Mouse (Mus musculus): ENCODE data around the gene Gpx4. TPM values are rescaled to one million over a fixed set of nuclear protein-coding genes. Genes with fewer than 3 reads are reported as not detected.

Gene Gpx4
- polyA plus RNA-seq, 1 experiment from 2014 or later, result 946 TPM

- peaks cover 23% of the 10 kb centered on the region for H3K4me1 ChIP-seq (replicated peaks; ENCODE audit: insufficient read depth, low read length)
- H3K4me2 ChIP-seq (ENCODE audit: low read length), result no peak overlapping the region
- no peak for DNase-seq (ENCODE audit: low spot score)
- no peak for TF ChIP-seq CTCF (IDR thresholded peaks at IDR 0.05; ENCODE audit: low read depth)
- ATAC-seq (replicated peaks; ENCODE audit: low FRiP score, low read depth), result peak; percentile 26; the same call in 1 of the 2 replicates
- H3K27me3 ChIP-seq (ENCODE audit: insufficient read depth, low read length), result no peaks in the 10 kb centered on the region
- 71% methylated on average over 20 of the region's 20 CpGs for WGBS
- H3K4me3 ChIP-seq (replicated peaks; ENCODE audit: low read depth, low read length), result no peak overlapping the region
- H3K9me3 ChIP-seq (replicated peaks; ENCODE audit: low read length), result no peaks in the 10 kb centered on the region
- peak overlapping the region; percentile 37; the same call in 1 of the 2 replicates for H3K9ac ChIP-seq (ENCODE audit: low read depth, low read length)
- peak overlapping the region; percentile 47 for H3K27ac ChIP-seq
- peaks cover 9% of the 10 kb centered on the region; the same call in 1 of the 2 replicates for H3K36me3 ChIP-seq (ENCODE audit: insufficient read depth, low read length)
These were observed 25.9 kb downstream of the Gpx4 start for GRCm38 (mm10) chr10:80072623-80073489.

GRCm38 (mm10) chr10:80074813-80075601 is 28.0 kb downstream of the Gpx4 start:
- H3K4me3 ChIP-seq (replicated peaks; ENCODE audit: low read depth, low read length), result no peak overlapping the region
- DNase-seq (ENCODE audit: low spot score), result peak; percentile 85
- H3K36me3 ChIP-seq (ENCODE audit: insufficient read depth, low read length), result peaks cover 10% of the 10 kb centered on the region; the same call in 1 of the 2 replicates
- 15% methylated on average over 28 of the region's 28 CpGs for WGBS
- H3K4me2 ChIP-seq (ENCODE audit: low read length), result peak overlapping the region; percentile 39
- H3K27ac ChIP-seq, result peak overlapping the region; percentile 9; the same call in 1 of the 2 replicates
- H3K9me3 ChIP-seq (replicated peaks; ENCODE audit: low read length), result no peaks in the 10 kb centered on the region
- no peak; the same call in 1 of the 2 replicates for ATAC-seq (replicated peaks; ENCODE audit: low FRiP score, low read depth)
- peaks cover 23% of the 10 kb centered on the region for H3K4me1 ChIP-seq (replicated peaks; ENCODE audit: insufficient read depth, low read length)
- no peaks in the 10 kb centered on the region for H3K27me3 ChIP-seq (ENCODE audit: insufficient read depth, low read length)
- TF ChIP-seq CTCF (IDR thresholded peaks at IDR 0.05; ENCODE audit: low read depth), result peak; percentile 58; the same call in 1 of the 2 replicates
- H3K9ac ChIP-seq (ENCODE audit: low read depth, low read length), result 0 out of 2 replicates have a peak overlapping the region, but pooled peaks have one; percentile 27

- Histone ChIP-seq H3K4me3 (replicated peaks; ENCODE audit: low read depth, low read length) (no peak overlapping the region), H3K4me2 (ENCODE audit: low read length) (no peak overlapping the region), H3K27ac (0 out of 2 replicates have a peak overlapping the region, but pooled peaks have one; percentile 9), H3K9ac (ENCODE audit: low read depth, low read length) (peak overlapping the region; percentile 27; the same call in 1 of the 2 replicates), H3K9me3 (replicated peaks; ENCODE audit: low read length) (no peaks in the 10 kb centered on the region), H3K27me3 (ENCODE audit: insufficient read depth, low read length) (no peaks in the 10 kb centered on the region), H3K4me1 (replicated peaks; ENCODE audit: insufficient read depth, low read length) (peaks cover 20% of the 10 kb centered on the region), H3K36me3 (ENCODE audit: insufficient read depth, low read length) (peaks cover 17% of the 10 kb centered on the region)
- no peak for ATAC-seq (replicated peaks; ENCODE audit: low FRiP score, low read depth)
- TF ChIP-seq CTCF (IDR thresholded peaks at IDR 0.05; ENCODE audit: low read depth), result no peak
- no peak for DNase-seq (ENCODE audit: low spot score)
- WGBS, result 57% methylated on average over 1 of the region's 1 CpGs
These were observed 29.0 kb downstream of the Gpx4 start for GRCm38 (mm10) chr10:80075924-80076323.

- DNase-seq (ENCODE audit: low spot score), result no peak
- Histone ChIP-seq H3K4me3 (replicated peaks; ENCODE audit: low read depth, low read length) (no peak overlapping the region), H3K27ac (no peak overlapping the region), H3K4me2 (ENCODE audit: low read length) (no peak overlapping the region), H3K4me1 (replicated peaks; ENCODE audit: insufficient read depth, low read length) (peaks cover 17% of the 10 kb centered on the region), H3K9me3 (replicated peaks; ENCODE audit: low read length) (no peaks in the 10 kb centered on the region), H3K36me3 (ENCODE audit: insufficient read depth, low read length) (peaks cover 20% of the 10 kb centered on the region), H3K27me3 (ENCODE audit: insufficient read depth, low read length) (no peaks in the 10 kb centered on the region), H3K9ac (ENCODE audit: low read depth, low read length) (no peak overlapping the region)
- no peak for ATAC-seq (replicated peaks; ENCODE audit: low FRiP score, low read depth)
- WGBS, result 94% methylated on average over 4 of the region's 4 CpGs
- no peak for TF ChIP-seq CTCF (IDR thresholded peaks at IDR 0.05; ENCODE audit: low read depth)
These were observed 29.4 kb downstream of the Gpx4 start for GRCm38 (mm10) chr10:80076386-80076785.

GRCm38 (mm10) chr10:80077312-80077711 is 30.3 kb downstream of the Gpx4 start:
- Histone ChIP-seq H3K9ac (ENCODE audit: low read depth, low read length) (no peak overlapping the region), H3K27ac (no peak overlapping the region), H3K27me3 (ENCODE audit: insufficient read depth, low read length) (no peaks in the 10 kb centered on the region), H3K9me3 (replicated peaks; ENCODE audit: low read length) (no peaks in the 10 kb centered on the region), H3K4me2 (ENCODE audit: low read length) (no peak overlapping the region), H3K4me1 (replicated peaks; ENCODE audit: insufficient read depth, low read length) (peaks cover 8% of the 10 kb centered on the region; the same call in 1 of the 2 replicates), H3K4me3 (replicated peaks; ENCODE audit: low read depth, low read length) (no peak overlapping the region), H3K36me3 (ENCODE audit: insufficient read depth, low read length) (peaks cover 29% of the 10 kb centered on the region)
- DNase-seq (ENCODE audit: low spot score) (no peak), ATAC-seq (replicated peaks; ENCODE audit: low FRiP score, low read depth) (no peak)
- no peak for TF ChIP-seq CTCF (IDR thresholded peaks at IDR 0.05; ENCODE audit: low read depth)
- 86% methylated on average over 5 of the region's 5 CpGs for WGBS

GRCm38 (mm10) chr10:80078366-80078765 is 31.4 kb downstream of the Gpx4 start:
- no peak overlapping the region for H3K27ac ChIP-seq
- H3K36me3 ChIP-seq (ENCODE audit: insufficient read depth, low read length), result peaks cover 35% of the 10 kb centered on the region
- H3K27me3 ChIP-seq (ENCODE audit: insufficient read depth, low read length), result no peaks in the 10 kb centered on the region
- H3K9me3 ChIP-seq (replicated peaks; ENCODE audit: low read length), result no peaks in the 10 kb centered on the region
- no peak for TF ChIP-seq CTCF (IDR thresholded peaks at IDR 0.05; ENCODE audit: low read depth)
- H3K4me1 ChIP-seq (replicated peaks; ENCODE audit: insufficient read depth, low read length), result peaks cover 7% of the 10 kb centered on the region; the same call in 1 of the 2 replicates
- ATAC-seq (replicated peaks; ENCODE audit: low FRiP score, low read depth) (no peak), DNase-seq (ENCODE audit: low spot score) (no peak)
- WGBS, result 94% methylated on average over 1 of the region's 1 CpGs
- no peak overlapping the region for H3K4me3 ChIP-seq (replicated peaks; ENCODE audit: low read depth, low read length)
- no peak overlapping the region for H3K4me2 ChIP-seq (ENCODE audit: low read length)
- no peak overlapping the region for H3K9ac ChIP-seq (ENCODE audit: low read depth, low read length)

Measured in kidney, postnatal 0 days (tissue).